Mouse (Mus musculus) limb, embryonic 12.5 days (tissue): ENCODE measurements around the gene Hoxa5. TPM values are rescaled to one million over a fixed set of nuclear protein-coding genes. Genes with fewer than 3 reads are reported as not detected.

Experiments
- ATAC-seq: fragments of 200-750 bp; cut with Nextera tagmentation; 2 replicates; pipeline ENCODE4 v1.8.0; 2017; ENCODE audit warnings: low read depth, moderate TSS enrichment; ENCODE audit not compliant: insufficient number of reproducible peaks, insufficient read depth, low FRiP score, low TSS enrichment
- H3K27ac ChIP-seq: fragments of 300-500 bp; sonication (generic); 2 replicates; pipeline ENCODE4 v1.5.1; 2016; ENCODE audit warnings: mild to moderate bottlenecking, moderate library complexity
- H3K27me3 ChIP-seq: fragments of 300-500 bp; sonication (generic); 2 replicates; pipeline ENCODE4 v1.6.1; 2016; ENCODE audit warnings: mild to moderate bottlenecking, moderate library complexity
- H3K36me3 ChIP-seq: fragments of 300-500 bp; sonication (generic); 2 replicates; pipeline ENCODE4 v1.6.1; 2016; ENCODE audit warnings: mild to moderate bottlenecking, moderate library complexity
- H3K4me1 ChIP-seq: fragments of 300-500 bp; sonication (generic); replicated peaks from 2 replicates; pipeline ENCODE4 v1.6.1; 2016
- H3K4me2 ChIP-seq: fragments of 300-500 bp; sonication (generic); 2 replicates; pipeline ENCODE4 v1.6.1; 2016; ENCODE audit warnings: mild to moderate bottlenecking, moderate library complexity
- H3K4me3 ChIP-seq: fragments of 300-500 bp; sonication (generic); replicated peaks from 2 replicates; pipeline ENCODE4 v1.5.1; 2016; ENCODE audit warnings: mild to moderate bottlenecking
- H3K9ac ChIP-seq: fragments of 300-500 bp; sonication (generic); replicated peaks from 2 replicates; pipeline ENCODE4 v1.6.1; 2016; ENCODE audit warnings: mild to moderate bottlenecking, moderate library complexity
- H3K9me3 ChIP-seq: fragments of 300-500 bp; sonication (generic); 2 replicates; pipeline ENCODE4 v1.6.1; 2016; ENCODE audit warnings: mild to moderate bottlenecking, moderate library complexity
- WGBS: fragments of 180-500 bp; shearing (Covaris S2); methylation state at CpG from one replicate; pipeline ENCODE4 v1.1.7; 2016; 5-methylcytosine and 5-hydroxymethylcytosine counted together
- polyA plus RNA-seq: library from polyadenylated mRNA; unstranded; fragments of >200 nt; fragmentation: Nextera tagmentation; extraction: Ambion mirVana; gene quantifications from 2 replicates; pipeline ENCODE4 v1.2.1, GENCODE M21; 2016

Hoxa5 gene
- polyA plus RNA-seq, 1 experiment from 2014 or later = 9.2 TPM

DNA sequence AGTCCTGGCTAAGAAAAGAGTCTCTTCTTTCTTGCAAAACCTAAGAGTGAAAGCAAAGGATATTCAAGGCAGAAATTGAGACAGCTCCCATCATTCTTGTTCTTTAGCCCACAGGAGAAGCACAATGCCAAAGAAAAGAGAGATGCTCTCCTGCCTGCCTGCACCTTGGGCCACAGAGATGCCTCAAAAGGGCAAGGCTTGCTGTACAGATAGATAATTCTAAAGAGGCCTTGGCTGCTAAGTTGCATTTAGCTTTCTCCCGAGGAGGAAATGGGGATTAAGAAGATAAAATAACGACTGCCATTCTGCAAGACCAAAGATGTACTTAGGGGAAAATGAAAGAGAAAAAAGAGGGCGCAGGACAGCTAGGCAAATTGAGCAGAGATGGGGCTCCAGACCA, 42.5 kb upstream of the Hoxa5 start:
- no peak for ATAC-seq
- Histone ChIP-seq H3K9me3 (no peaks in the 10 kb centered on the region), H3K36me3 (peaks cover 19% of the 10 kb centered on the region), H3K4me3 (peak overlapping the region; percentile 99), H3K9ac (peak overlapping the region; percentile 100), H3K4me1 (peaks cover 43% of the 10 kb centered on the region), H3K27ac (peak overlapping the region; percentile 100), H3K27me3 (peaks cover 27% of the 10 kb centered on the region), H3K4me2 (peak overlapping the region; percentile 96)
- 3% methylated on average over 3 of the region's 3 CpGs for WGBS

DNA sequence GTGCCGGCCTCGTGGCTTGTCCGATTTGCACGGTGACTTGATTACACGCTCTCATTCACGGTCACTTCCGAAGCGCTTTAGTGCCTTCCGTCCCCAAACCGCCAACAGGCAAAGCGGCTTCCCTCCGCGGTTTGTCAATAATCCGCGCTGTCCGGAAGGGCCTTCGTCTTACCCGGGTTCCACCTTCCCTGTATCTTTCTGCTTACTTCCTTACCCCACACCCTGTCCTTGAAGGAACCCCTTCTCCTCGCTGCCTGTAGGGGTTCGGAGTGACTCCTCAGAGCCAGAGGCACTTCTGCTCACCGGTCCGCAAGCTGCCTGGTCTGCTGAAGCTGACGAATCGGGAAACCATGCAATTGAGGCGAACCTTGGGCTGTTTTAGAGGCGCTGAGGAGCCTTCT, 42.0 kb upstream of the Hoxa5 start:
- no peaks in the 10 kb centered on the region for H3K9me3 ChIP-seq
- peak overlapping the region; percentile 100 for H3K27ac ChIP-seq
- H3K4me1 ChIP-seq = peaks cover 48% of the 10 kb centered on the region
- H3K36me3 ChIP-seq = peaks cover 17% of the 10 kb centered on the region
- peak overlapping the region; percentile 100 for H3K9ac ChIP-seq
- peak overlapping the region; percentile 96 for H3K4me2 ChIP-seq
- peaks cover 24% of the 10 kb centered on the region for H3K27me3 ChIP-seq
- no peak for ATAC-seq
- WGBS = under 1% methylated on average over 26 of the region's 26 CpGs
- peak overlapping the region; percentile 99 for H3K4me3 ChIP-seq

DNA sequence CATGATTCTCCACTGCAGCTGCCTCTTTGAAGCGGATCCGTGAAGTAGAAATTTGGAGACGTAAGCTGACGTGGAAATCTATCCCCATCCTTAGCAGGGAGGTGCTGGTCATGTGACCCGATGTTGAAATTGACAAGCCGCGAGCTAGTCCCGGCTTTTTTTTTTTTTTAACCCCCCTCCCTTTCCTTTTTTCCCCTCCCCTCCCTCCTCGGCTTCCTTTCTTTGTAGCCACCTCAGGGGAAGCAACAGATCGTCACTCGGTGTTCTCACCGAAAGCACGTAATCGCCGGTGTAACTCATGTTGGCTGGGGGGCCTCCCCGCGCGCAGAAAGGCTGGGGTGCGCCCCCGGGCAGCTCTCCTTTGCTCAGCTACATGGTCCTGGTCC, 41.4 kb upstream of the Hoxa5 start, which contains the start of gene Hoxa11:
Gene Hoxa11 (minus strand): TSS at position 54 of the 386 bp plus-strand sequence.
- Histone ChIP-seq H3K9me3 (no peaks in the 10 kb centered on the region), H3K9ac (peak within 1 kb of the TSS; percentile 100), H3K27ac (peak within 1 kb of the TSS; percentile 100), H3K36me3 (peaks cover 16% of the 10 kb centered on the region), H3K4me2 (peak within 1 kb of the TSS; percentile 96), H3K4me3 (peak within 1 kb of the TSS; percentile 99), H3K27me3 (peaks cover 22% of the 10 kb centered on the region), H3K4me1 (peaks cover 51% of the 10 kb centered on the region)
- ATAC-seq = peak; percentile 35; the same call in 1 of the 2 replicates
- WGBS = under 1% methylated on average over 20 of the region's 20 CpGs

DNA sequence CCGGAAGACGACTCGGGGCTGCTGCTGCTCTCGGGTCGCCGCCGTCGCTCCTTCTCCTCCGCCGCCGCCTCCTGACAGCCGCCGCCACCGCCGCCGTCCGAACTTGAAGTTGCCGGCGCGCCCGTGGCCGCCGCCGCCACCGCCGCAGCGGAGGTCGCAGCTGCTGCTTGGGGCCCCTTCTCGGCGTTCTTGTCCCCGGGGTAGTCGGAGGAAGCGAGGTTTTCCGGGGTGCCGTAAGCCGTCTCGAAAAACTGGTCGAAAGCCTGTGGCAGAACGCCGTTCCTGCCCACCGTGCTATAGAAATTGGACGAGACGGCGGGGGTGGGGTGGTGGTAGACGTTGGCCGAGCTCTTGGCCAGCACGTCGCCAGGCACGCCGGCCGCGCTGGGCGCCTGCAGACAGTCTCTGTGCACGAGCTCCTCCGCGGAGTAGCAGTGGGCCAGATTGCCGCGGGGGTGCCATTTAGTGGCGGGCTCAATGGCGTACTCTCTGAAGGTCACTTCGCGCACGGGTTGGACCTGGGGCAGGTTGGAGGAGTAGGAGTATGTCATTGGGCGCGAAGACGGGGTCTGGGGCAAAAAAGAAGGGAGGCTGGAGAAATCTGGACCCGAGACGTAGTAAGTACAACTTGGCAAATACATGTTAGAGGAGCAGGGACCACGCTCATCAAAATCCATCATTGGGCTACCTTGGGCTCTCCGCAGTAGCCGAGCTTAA, 40.8 kb upstream of the Hoxa5 start:
- peak overlapping the region; percentile 99 for H3K4me3 ChIP-seq
- under 1% methylated on average over 70 of the region's 71 CpGs for WGBS
- H3K27ac ChIP-seq = peak overlapping the region; percentile 100
- H3K9ac ChIP-seq = peak overlapping the region; percentile 100
- peaks cover 46% of the 10 kb centered on the region for H3K4me1 ChIP-seq
- H3K4me2 ChIP-seq = peak overlapping the region; percentile 96
- peaks cover 16% of the 10 kb centered on the region for H3K27me3 ChIP-seq
- no peaks in the 10 kb centered on the region for H3K9me3 ChIP-seq
- H3K36me3 ChIP-seq = peaks cover 11% of the 10 kb centered on the region
- ATAC-seq = no peak

DNA sequence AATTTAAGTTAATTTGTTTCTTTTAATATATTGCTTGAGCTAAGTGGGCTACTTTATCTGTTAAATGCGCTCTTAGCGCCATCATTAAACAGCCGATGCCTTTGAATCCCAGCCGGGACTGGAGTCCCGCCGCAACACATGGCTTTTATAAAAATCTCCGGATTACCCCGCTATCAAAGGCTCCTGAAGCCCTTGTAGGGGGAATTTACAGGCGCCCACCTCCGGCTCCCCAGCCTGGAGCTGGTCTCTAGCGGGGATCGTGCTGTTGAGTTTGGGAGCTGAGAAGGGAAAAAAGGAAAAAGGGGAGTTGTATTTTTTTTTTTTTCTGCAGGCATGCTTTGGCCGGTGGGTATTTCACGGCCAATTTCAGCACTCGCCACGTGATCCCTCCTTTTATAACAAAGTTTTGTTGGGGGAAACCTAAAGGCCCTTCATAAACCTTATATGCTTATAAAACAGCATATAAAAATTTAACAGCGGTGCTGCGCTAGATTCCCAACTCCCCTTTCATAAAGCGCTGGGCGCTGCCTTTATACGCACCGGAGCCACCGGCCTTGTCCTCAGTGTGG, 40.2 kb upstream of the Hoxa5 start:
- Histone ChIP-seq H3K9ac (peak overlapping the region; percentile 100), H3K9me3 (no peaks in the 10 kb centered on the region), H3K4me3 (peak overlapping the region; percentile 99), H3K27me3 (peaks cover 10% of the 10 kb centered on the region), H3K4me1 (peaks cover 40% of the 10 kb centered on the region), H3K36me3 (peaks cover 5% of the 10 kb centered on the region), H3K27ac (peak overlapping the region; percentile 100), H3K4me2 (peak overlapping the region; percentile 96)
- no peak for ATAC-seq
- 0% methylated on average over 23 of the region's 23 CpGs for whole genome bisulfite sequencing

DNA sequence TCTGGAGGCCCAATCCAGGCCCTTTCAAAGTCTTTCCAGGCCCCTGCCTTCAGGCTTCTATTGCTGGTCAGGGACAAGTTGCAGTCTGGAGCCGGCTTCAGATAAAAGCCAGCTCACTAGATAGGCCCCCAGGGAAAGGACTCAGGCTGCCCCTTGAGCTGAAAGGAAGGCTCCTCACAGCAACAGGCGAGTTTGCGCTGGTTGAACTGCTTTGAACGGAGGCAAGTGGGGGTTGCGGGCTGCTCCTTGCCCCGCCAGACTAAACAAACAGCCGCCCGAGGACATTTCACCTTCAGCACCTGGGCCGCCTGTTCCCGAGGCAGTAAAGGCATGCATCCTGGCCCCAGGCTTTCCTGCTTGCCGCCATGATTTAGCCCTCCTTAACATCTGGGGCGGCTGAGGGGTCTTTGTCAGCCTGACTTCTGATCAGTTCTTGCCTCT, 39.3 kb upstream of the Hoxa5 start:
- Histone ChIP-seq H3K36me3 (no peaks in the 10 kb centered on the region), H3K9me3 (no peaks in the 10 kb centered on the region), H3K4me1 (peaks cover 38% of the 10 kb centered on the region), H3K4me2 (peak overlapping the region; percentile 96), H3K27me3 (peaks cover 10% of the 10 kb centered on the region), H3K27ac (peak overlapping the region; percentile 100), H3K4me3 (peak overlapping the region; percentile 99), H3K9ac (peak overlapping the region; percentile 100)
- WGBS = 2% methylated on average over 12 of the region's 12 CpGs
- 0 out of 2 replicates have a peak, but pooled peaks have one; percentile 0 for ATAC-seq

DNA sequence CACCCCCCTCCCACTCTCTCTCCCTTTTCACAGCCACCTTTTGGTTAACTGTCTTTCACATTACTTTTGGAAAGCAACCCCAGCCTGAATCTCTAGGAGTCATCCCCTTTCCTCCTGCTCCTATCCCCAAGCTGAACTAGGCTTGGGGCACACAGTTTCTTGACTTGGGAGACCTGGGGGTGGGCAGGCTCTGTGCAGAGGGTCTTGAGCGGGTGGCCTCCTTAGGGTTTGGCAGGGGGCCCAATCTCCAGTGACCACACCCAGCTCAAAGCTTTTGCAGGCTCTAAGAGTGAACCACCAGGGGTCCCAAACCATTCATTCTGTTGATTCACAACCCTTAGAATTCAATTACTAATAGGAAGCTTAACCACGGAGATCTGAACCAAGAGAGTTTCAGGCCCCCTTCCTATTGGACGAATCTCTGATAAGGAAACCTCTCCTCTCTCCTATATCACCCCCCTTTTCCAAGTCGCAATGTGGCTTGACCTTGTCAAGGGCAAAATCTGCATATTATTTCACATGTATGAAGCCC, 38.5 kb upstream of the Hoxa5 start:
- Histone ChIP-seq H3K4me3 (peak overlapping the region; percentile 99), H3K36me3 (no peaks in the 10 kb centered on the region), H3K9ac (peak overlapping the region; percentile 100), H3K27me3 (peaks cover 5% of the 10 kb centered on the region), H3K9me3 (no peaks in the 10 kb centered on the region), H3K27ac (peak overlapping the region; percentile 100), H3K4me1 (peaks cover 35% of the 10 kb centered on the region), H3K4me2 (peak overlapping the region; percentile 96)
- ATAC-seq = no peak
- 3% methylated on average over 4 of the region's 4 CpGs for WGBS

DNA sequence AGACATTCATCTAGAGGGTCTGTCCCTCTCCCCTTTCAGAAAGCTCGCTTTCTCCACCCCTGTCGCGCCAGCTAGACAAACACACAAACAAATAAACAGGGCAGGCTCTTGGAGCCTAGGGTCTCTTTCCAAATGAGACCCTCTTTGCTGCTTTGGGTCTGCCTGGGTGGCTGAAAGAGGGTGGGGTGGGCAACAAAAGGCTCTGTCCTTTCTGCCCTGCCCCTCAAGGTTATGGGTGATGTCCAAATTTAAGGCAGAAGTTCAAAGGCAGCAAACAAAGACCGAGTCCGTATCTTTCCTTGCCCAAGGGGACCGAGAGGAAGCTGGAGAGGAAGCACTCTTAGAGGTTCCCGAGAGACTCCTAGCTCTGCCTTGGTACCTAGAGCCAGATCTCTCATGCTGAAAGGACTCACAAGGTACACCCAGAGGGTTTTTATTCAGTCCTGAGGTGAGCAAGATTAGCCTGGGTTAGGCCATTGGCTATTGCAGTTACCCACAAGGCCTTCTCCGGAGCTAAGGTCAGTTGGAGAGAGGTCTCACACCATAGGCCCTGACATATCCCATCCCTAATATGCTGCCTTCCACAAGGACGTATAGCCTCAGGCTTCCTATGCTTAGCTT, 36.7 kb upstream of the Hoxa5 start:
- Histone ChIP-seq H3K4me2 (peak overlapping the region; percentile 96), H3K27me3 (peaks cover 4% of the 10 kb centered on the region), H3K9me3 (no peaks in the 10 kb centered on the region), H3K4me3 (peak overlapping the region; percentile 99), H3K9ac (peak overlapping the region; percentile 100), H3K36me3 (peaks cover 4% of the 10 kb centered on the region; the same call in 1 of the 2 replicates), H3K4me1 (peaks cover 46% of the 10 kb centered on the region), H3K27ac (peak overlapping the region; percentile 100)
- ATAC-seq = peak; percentile 3; the same call in 1 of the 2 replicates
- 2% methylated on average over 9 of the region's 9 CpGs for WGBS

DNA sequence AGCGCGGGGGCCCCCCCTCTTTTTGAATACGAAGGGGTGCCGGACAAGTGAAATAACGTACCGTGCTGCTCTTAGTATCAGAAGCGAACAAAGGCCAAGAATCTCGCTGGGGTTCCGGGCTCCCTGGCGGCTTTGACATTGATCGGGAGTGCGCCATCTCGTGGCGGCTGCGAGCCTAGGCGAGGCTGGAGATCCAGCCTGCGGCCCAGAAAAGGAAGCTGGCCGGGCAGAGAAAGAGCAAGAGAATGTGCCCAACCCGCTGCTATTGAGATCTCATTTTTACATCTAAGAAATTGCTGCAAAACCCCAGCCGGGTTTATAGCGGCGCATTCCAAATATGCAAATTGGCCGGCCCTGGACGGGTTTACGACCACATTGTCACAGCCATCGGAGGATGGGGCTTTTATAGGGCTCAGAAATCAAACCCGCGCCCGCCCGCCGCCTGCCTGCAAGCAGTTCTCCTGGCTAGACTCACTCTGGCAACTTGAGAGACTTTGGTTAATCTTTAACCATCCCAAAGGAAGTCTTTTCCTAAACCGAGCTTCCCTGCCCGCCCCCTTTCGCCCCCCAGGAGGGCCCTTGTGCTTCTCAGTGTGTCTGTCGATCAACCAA, 36.1 kb upstream of the Hoxa5 start, which contains the start of gene Hoxa10:
Gene Hoxa10 (minus strand): TSS at position 466 of the 612 bp plus-strand sequence.
- Histone ChIP-seq H3K4me3 (peak within 1 kb of the TSS; percentile 99), H3K36me3 (peaks cover 10% of the 10 kb centered on the region; the same call in 1 of the 2 replicates), H3K4me1 (peaks cover 52% of the 10 kb centered on the region), H3K27ac (peak within 1 kb of the TSS; percentile 100), H3K9ac (peak within 1 kb of the TSS; percentile 100), H3K4me2 (peak within 1 kb of the TSS; percentile 96), H3K27me3 (peaks cover 3% of the 10 kb centered on the region; the same call in 1 of the 2 replicates), H3K9me3 (no peaks in the 10 kb centered on the region)
- under 1% methylated on average over 35 of the region's 35 CpGs for WGBS
- peak; percentile 15; the same call in 1 of the 2 replicates for ATAC-seq

DNA sequence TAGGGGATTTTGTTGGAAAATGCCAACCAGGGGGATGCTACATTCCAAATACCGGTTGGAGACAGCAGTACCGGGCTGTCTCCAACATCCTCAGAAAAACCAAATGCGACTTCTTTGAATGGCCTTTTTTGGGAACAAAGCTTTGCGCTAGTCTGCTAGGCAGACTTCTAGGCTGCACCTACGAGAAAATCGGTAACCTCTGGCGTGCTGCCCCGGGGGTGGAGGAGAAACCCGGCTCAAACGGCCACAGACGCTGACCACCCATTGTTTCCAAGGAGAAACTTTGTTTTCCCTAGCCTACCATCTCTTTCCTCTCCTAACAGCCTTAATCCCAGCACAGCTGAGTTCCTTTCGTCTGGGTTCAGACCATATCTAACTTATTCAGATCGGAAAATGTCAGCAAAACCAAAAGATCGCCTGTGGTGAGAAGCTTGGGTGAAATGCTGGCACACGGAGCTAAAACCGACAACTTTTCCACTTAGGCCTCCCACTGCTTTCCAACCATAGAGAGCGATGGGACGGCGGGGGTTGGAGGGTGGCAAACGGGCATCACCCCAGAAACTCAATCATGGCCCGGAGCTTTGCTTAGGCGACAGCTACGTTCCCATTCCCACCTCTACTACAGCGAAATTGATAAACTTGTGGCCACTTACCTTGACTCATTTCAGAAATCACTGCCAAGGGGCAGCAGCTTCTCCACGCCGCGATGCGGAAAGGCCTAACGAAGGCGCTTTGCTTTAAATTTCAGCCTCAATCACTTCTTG, 35.4 kb upstream of the Hoxa5 start:
- ATAC-seq = no peak
- peak overlapping the region; percentile 99 for H3K4me3 ChIP-seq
- peaks cover 58% of the 10 kb centered on the region for H3K4me1 ChIP-seq
- H3K27me3 ChIP-seq = peaks cover 3% of the 10 kb centered on the region; the same call in 1 of the 2 replicates
- peak overlapping the region; percentile 96 for H3K4me2 ChIP-seq
- under 1% methylated on average over 30 of the region's 30 CpGs for WGBS
- H3K27ac ChIP-seq = peak overlapping the region; percentile 100
- peak overlapping the region; percentile 100 for H3K9ac ChIP-seq
- H3K36me3 ChIP-seq = peaks cover 11% of the 10 kb centered on the region; the same call in 1 of the 2 replicates
- no peaks in the 10 kb centered on the region for H3K9me3 ChIP-seq
